Mouse (Mus musculus) kidney, postnatal 0 days (tissue): ENCODE measurements at regions not wholly inside any gene's neighbourhood (a gene's known extent, or its start where the extent isn't known, plus 50 kb on each side); places are given as distances from the start of the nearest gene placed in this dataset.

ENCODE experiments used
- ATAC-seq: fragments of 200-750 bp; cut with Nextera tagmentation; replicated peaks from 2 replicates; pipeline ENCODE4 v1.8.0; 2017; ENCODE audit warnings: low read depth, moderate number of reproducible peaks, moderate TSS enrichment, moderate library complexity; ENCODE audit not compliant: low FRiP score
- DNase-seq: peaks from one replicate; pipeline ENCODE4 v3.0.0-alpha.2; 2016; ENCODE audit warnings: low spot score
- H3K27ac ChIP-seq: fragments of 300-500 bp; sonication (generic); 2 replicates; pipeline ENCODE4 v1.5.1; 2014; ENCODE audit warnings: mild to moderate bottlenecking
- H3K27me3 ChIP-seq: fragments of 300-500 bp; sonication (generic); 2 replicates; pipeline ENCODE4 v1.6.1; 2014; ENCODE audit warnings: low read length, mixed read lengths; ENCODE audit not compliant: insufficient read depth
- H3K36me3 ChIP-seq: fragments of 300-500 bp; sonication (generic); 2 replicates; pipeline ENCODE4 v1.6.1; 2014; ENCODE audit warnings: low read length, mixed read lengths; ENCODE audit not compliant: insufficient read depth
- H3K4me1 ChIP-seq: fragments of 300-500 bp; sonication (generic); replicated peaks from 2 replicates; pipeline ENCODE4 v1.6.1; 2014; ENCODE audit warnings: antibody characterized with exemption, low read length, mixed read lengths; ENCODE audit not compliant: insufficient read depth
- H3K4me2 ChIP-seq: fragments of 300-500 bp; sonication (generic); 2 replicates; pipeline ENCODE4 v1.6.1; 2014; ENCODE audit warnings: mild to moderate bottlenecking, low read length, moderate library complexity, mixed read lengths
- H3K4me3 ChIP-seq: fragments of 300-500 bp; sonication (generic); replicated peaks from 2 replicates; pipeline ENCODE4 v1.5.1; 2014; ENCODE audit warnings: low read depth, low read length
- H3K9ac ChIP-seq: fragments of 300-500 bp; sonication (generic); 2 replicates; pipeline ENCODE4 v1.6.1; 2014; ENCODE audit warnings: low read depth, low read length
- H3K9me3 ChIP-seq: fragments of 300-500 bp; sonication (generic); replicated peaks from 2 replicates; pipeline ENCODE4 v1.6.1; 2016; ENCODE audit warnings: low read length, inconsistent platforms, mixed read lengths
- CTCF ChIP-seq: IDR thresholded peaks from 2 replicates; pipeline ENCODE4 v1.5.1; 2016; ENCODE audit warnings: antibody characterized with exemption, low read depth, mild to moderate bottlenecking, moderate library complexity
- WGBS: fragments of 180-500 bp; shearing (Covaris S2); extraction: QIAGEN DNeasy Blood & Tissue Kit; methylation state at CpG from one replicate; pipeline ENCODE4 v1.1.7; 2014; 5-methylcytosine and 5-hydroxymethylcytosine counted together

- Histone ChIP-seq H3K36me3 (no peaks in the 10 kb centered on the region), H3K4me1 (no peaks in the 10 kb centered on the region), H3K4me2 (no peak overlapping the region), H3K9ac (no peak overlapping the region), H3K27me3 (no peaks in the 10 kb centered on the region), H3K9me3 (no peaks in the 10 kb centered on the region), H3K27ac (no peak overlapping the region), H3K4me3 (no peak overlapping the region)
- no peak; the same call in 1 of the 2 replicates for TF ChIP-seq CTCF
- DNase-seq (peak; percentile 76), ATAC-seq (no peak; the same call in 1 of the 2 replicates)
- WGBS: 10% methylated on average over 5 of the region's 5 CpGs
Observed at GRCm38 (mm10) chr1:190038046-190038445, 115.9 kb upstream of the Smyd2 start.

DNA sequence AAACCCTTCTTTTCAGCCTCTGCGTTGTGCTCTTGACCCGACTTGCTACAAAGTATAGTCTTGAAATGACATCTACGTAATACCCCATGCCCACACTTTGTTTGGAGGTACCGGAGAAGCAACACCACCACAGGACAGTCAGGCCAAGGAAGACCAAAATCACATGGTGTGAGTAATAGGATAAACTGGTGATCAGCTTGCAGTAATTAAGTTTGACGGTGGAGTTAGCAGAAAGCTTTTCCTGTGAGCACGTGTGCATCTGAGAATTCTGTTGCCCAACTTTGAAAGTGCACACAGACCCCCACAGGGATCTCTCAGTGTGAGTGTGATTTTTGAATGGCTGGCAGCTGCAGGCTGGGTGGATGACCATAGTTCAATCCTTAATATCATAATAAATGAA, 114.6 kb upstream of the Smyd2 start:
- Histone ChIP-seq H3K27me3 (no peaks in the 10 kb centered on the region), H3K27ac (no peak overlapping the region), H3K4me2 (no peak overlapping the region), H3K36me3 (no peaks in the 10 kb centered on the region), H3K9ac (no peak overlapping the region), H3K4me1 (no peaks in the 10 kb centered on the region), H3K9me3 (no peaks in the 10 kb centered on the region), H3K4me3 (no peak overlapping the region)
- 66% methylated on average over 6 of the region's 6 CpGs for WGBS
- no peak for DNase-seq
- ATAC-seq: no peak
- TF ChIP-seq CTCF: no peak

DNA sequence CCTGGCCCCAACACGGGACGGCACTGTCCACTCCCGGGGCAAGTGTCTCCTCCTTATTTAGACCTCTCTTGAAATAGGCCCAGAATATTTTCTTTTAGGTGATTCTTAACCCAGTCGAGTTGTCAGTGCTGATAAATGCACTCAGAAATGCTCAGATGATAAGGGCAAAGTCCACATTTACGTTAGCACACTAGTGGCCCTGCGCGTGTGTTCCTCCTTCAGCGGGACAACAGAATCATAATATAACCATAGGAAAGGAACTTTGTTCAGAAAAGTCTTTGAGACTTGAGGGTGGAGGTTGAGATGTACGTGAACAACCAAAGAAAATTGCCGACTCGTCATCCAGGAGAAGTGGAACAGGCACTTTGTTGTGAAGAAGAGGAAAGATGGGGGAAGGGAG, 113.8 kb upstream of the Smyd2 start:
- no peak for TF ChIP-seq CTCF
- no peak overlapping the region for H3K9ac ChIP-seq
- no peaks in the 10 kb centered on the region for H3K27me3 ChIP-seq
- H3K9me3 ChIP-seq: no peaks in the 10 kb centered on the region
- no peaks in the 10 kb centered on the region for H3K4me1 ChIP-seq
- no peaks in the 10 kb centered on the region for H3K36me3 ChIP-seq
- no peak for DNase-seq
- no peak overlapping the region for H3K27ac ChIP-seq
- WGBS: 90% methylated on average over 11 of the region's 11 CpGs
- H3K4me3 ChIP-seq: no peak overlapping the region
- ATAC-seq: no peak
- H3K4me2 ChIP-seq: no peak overlapping the region

GRCm38 (mm10) chr1:190034091-190034490, 111.9 kb upstream of the Smyd2 start:
- Histone ChIP-seq H3K9me3 (no peaks in the 10 kb centered on the region), H3K9ac (no peak overlapping the region), H3K4me3 (no peak overlapping the region), H3K4me2 (no peak overlapping the region), H3K36me3 (no peaks in the 10 kb centered on the region), H3K27ac (no peak overlapping the region), H3K4me1 (no peaks in the 10 kb centered on the region), H3K27me3 (no peaks in the 10 kb centered on the region)
- ATAC-seq: no peak
- DNase-seq: no peak
- no peak for TF ChIP-seq CTCF
- 60% methylated on average over 5 of the region's 5 CpGs for WGBS

- DNase-seq (no peak), ATAC-seq (no peak)
- no peak overlapping the region for H3K4me2 ChIP-seq
- no peaks in the 10 kb centered on the region for H3K27me3 ChIP-seq
- WGBS: 27% methylated on average over 8 of the region's 8 CpGs
- H3K4me3 ChIP-seq: no peak overlapping the region
- TF ChIP-seq CTCF: no peak
- no peaks in the 10 kb centered on the region for H3K36me3 ChIP-seq
- no peak overlapping the region for H3K9ac ChIP-seq
- H3K9me3 ChIP-seq: no peaks in the 10 kb centered on the region
- H3K4me1 ChIP-seq: no peaks in the 10 kb centered on the region
- no peak overlapping the region for H3K27ac ChIP-seq
Observed at GRCm38 (mm10) chr1:190027536-190027935, 105.4 kb upstream of the Smyd2 start.

DNA sequence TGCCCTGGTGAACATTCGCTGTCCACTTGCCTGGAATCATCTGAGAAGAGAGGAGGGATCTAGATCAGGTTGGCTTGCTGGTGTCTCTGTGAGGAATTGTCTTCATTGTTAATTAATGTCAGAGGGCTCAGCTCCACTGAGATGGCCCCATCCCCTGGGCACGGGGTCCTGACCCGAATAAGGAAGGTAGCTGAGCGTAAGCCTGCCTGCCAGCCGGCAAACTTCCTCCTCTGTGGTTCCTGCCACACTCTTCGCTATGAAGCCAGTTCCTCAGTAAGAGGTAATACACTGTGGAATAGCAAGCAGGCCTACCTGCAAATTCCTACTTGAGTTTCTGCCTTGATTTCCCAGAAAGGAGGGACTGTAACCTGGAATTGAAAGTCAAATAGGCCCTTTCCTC, 87.3 kb upstream of the Smyd2 start:
- no peak for TF ChIP-seq CTCF
- Histone ChIP-seq H3K4me2 (no peak overlapping the region), H3K36me3 (no peaks in the 10 kb centered on the region), H3K4me3 (no peak overlapping the region), H3K9ac (no peak overlapping the region), H3K27me3 (no peaks in the 10 kb centered on the region), H3K9me3 (no peaks in the 10 kb centered on the region), H3K27ac (no peak overlapping the region), H3K4me1 (no peaks in the 10 kb centered on the region)
- 63% methylated on average over 6 of the region's 6 CpGs for WGBS
- ATAC-seq (no peak), DNase-seq (no peak)

DNA sequence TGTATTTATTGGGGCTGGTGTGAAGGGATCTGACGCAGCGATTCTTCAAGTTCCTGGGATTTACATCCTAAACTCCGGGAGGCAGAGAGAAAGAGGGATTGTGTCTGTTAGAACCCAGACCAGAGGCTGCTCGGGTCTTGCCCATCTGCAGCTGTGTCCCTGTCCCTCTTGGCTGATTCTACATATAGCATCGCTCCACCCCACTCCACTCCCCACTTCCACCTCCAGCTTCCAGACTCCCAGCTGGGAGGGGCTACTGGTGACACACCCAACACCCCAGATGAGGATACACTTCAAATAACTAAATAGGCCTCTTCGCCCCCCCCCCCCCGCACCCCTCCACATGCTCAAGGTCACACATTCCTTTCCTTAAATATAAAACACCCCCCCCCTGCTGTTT, 85.1 kb upstream of the Smyd2 start:
- no peak for ATAC-seq
- Histone ChIP-seq H3K9me3 (no peaks in the 10 kb centered on the region), H3K4me1 (no peaks in the 10 kb centered on the region), H3K9ac (no peak overlapping the region), H3K27me3 (no peaks in the 10 kb centered on the region), H3K27ac (no peak overlapping the region), H3K4me3 (no peak overlapping the region), H3K4me2 (no peak overlapping the region), H3K36me3 (no peaks in the 10 kb centered on the region)
- WGBS: 48% methylated on average over 7 of the region's 7 CpGs
- TF ChIP-seq CTCF: no peak
- DNase-seq: no peak
